Mouse (Mus musculus) CH12.LX (cell line): ENCODE data around the gene Tmem198. TPM values are rescaled to one million over a fixed set of nuclear protein-coding genes. Genes with fewer than 3 reads are reported as not detected.

Source experiments
- DNase-seq: peaks from one replicate; pipeline ENCODE4 v3.0.0-alpha.2; 2013; ENCODE audit errors: extremely low read depth
- H3K27ac ChIP-seq: 2 replicates; pipeline ENCODE4 v1.5.1; 2012; ENCODE audit warnings: low read depth, mild to moderate bottlenecking, control low read depth, moderate library complexity; ENCODE audit not compliant: insufficient read depth
- H3K27me3 ChIP-seq: replicated peaks from 2 replicates; pipeline ENCODE3; 2012; ENCODE audit warnings: inconsistent platforms
- H3K36me3 ChIP-seq, 2 experiments: replicated peaks in 1 of 2; 2 replicates each; pipeline versions ENCODE3 to v1.6.1; 2012; ENCODE audit warnings: inconsistent platforms in 1 of 2, low read length in 1 of 2, mild to moderate bottlenecking in 1 of 2, mixed read lengths in 1 of 2, moderate library complexity in 1 of 2; ENCODE audit not compliant: control insufficient read depth in 1 of 2, insufficient read depth in 1 of 2
- H3K4me1 ChIP-seq, 2 experiments: 2 replicates each; pipeline ENCODE4 v1.6.1; 2012; ENCODE audit warnings: inconsistent platforms in 1 of 2, moderate library complexity in 1 of 2; ENCODE audit not compliant: insufficient read depth in 2 of 2, control insufficient read depth in 1 of 2
- H3K4me2 ChIP-seq: 2 replicates; pipeline ENCODE4 v1.6.1; 2012; ENCODE audit warnings: low read depth, mild to moderate bottlenecking, control low read depth; ENCODE audit not compliant: poor library complexity, insufficient read depth, severe bottlenecking
- H3K4me3 ChIP-seq, 3 experiments: fragments of 150-350 bp in 1 of 3; sonication (generic) in 1 of 3; replicated peaks in 1 of 3; 2 replicates each; pipeline versions ENCODE3 to v1.5.1; 2011 to 2012; ENCODE audit warnings: low read depth in 2 of 3, low read length in 2 of 3, mild to moderate bottlenecking in 2 of 3, moderate library complexity in 2 of 3, control low read depth in 1 of 3, improper control_type of control experiment in 1 of 3, inconsistent platforms in 1 of 3, mixed read lengths in 1 of 3; ENCODE audit not compliant: poor library complexity in 1 of 3
- H3K79me2 ChIP-seq: replicated peaks from 2 replicates; pipeline ENCODE4 v1.6.1; 2012; ENCODE audit warnings: mild to moderate bottlenecking, moderate library complexity; ENCODE audit not compliant: control insufficient read depth, poor library complexity, insufficient read depth, severe bottlenecking; ENCODE audit errors: extremely low read depth
- H3K9ac ChIP-seq: 2 replicates; pipeline ENCODE4 v1.6.1; 2012; ENCODE audit warnings: low read depth, mild to moderate bottlenecking, control low read depth, moderate library complexity; ENCODE audit not compliant: insufficient read depth
- H3K9me3 ChIP-seq: replicated peaks from 2 replicates; pipeline ENCODE3; 2012; ENCODE audit warnings: low read length, inconsistent platforms, mixed read lengths
- BHLHE40 ChIP-seq: IDR thresholded peaks from 2 replicates; pipeline ENCODE4 v1.6.1; 2011; ENCODE audit warnings: mild to moderate bottlenecking, low read depth, low read length, improper control_type of control experiment
- CHD1 ChIP-seq: IDR thresholded peaks from 2 replicates; pipeline ENCODE4 v1.6.1; 2012; ENCODE audit warnings: low read depth, low read length, improper control_type of control experiment, inconsistent platforms
- CHD2 ChIP-seq: IDR thresholded peaks from 2 replicates; pipeline ENCODE4 v1.6.1; 2011; ENCODE audit warnings: low read length, improper control_type of control experiment
- ETS1 ChIP-seq: conservative IDR thresholded peaks from 2 replicates; pipeline ENCODE4 v1.6.1; 2012; ENCODE audit warnings: low read depth, mild to moderate bottlenecking, inconsistent platforms, low read length, improper control_type of control experiment, moderate library complexity
- HCFC1 ChIP-seq: IDR thresholded peaks from 2 replicates; pipeline ENCODE4 v1.6.1; 2012; ENCODE audit warnings: low read depth, mild to moderate bottlenecking, inconsistent platforms, low read length, improper control_type of control experiment
- KAT2A ChIP-seq: IDR thresholded peaks from 2 replicates; pipeline ENCODE4 v1.6.1; 2012; ENCODE audit warnings: low read length, improper control_type of control experiment, inconsistent platforms; ENCODE audit not compliant: insufficient replicate concordance
- MAFK ChIP-seq: IDR thresholded peaks from 2 replicates; pipeline ENCODE4 v1.6.1; 2011; ENCODE audit warnings: low read length, improper control_type of control experiment; ENCODE audit not compliant: insufficient replicate concordance
- MXI1 ChIP-seq: IDR thresholded peaks from 2 replicates; pipeline ENCODE4 v1.6.1; 2011; ENCODE audit warnings: mild to moderate bottlenecking, low read depth, low read length, improper control_type of control experiment
- MYC ChIP-seq: IDR thresholded peaks from 2 replicates; pipeline ENCODE4 v1.6.1; 2011; ENCODE audit warnings: low read depth, mild to moderate bottlenecking, improper control_type of control experiment, low read length
- NELFE ChIP-seq: IDR thresholded peaks from 2 replicates; pipeline ENCODE4 v1.6.1; 2011; ENCODE audit warnings: low read depth, low read length, improper control_type of control experiment
- NRF1 ChIP-seq: IDR thresholded peaks from 2 replicates; pipeline ENCODE4 v1.6.1; 2014; ENCODE audit warnings: low read depth, mild to moderate bottlenecking, inconsistent platforms, low read length, improper control_type of control experiment, moderate library complexity
- RCOR1 ChIP-seq: conservative IDR thresholded peaks from 2 replicates; pipeline ENCODE4 v1.6.1; 2012; ENCODE audit warnings: low read depth, mild to moderate bottlenecking, inconsistent platforms, low read length, improper control_type of control experiment
- SMC3 ChIP-seq: IDR thresholded peaks from 2 replicates; pipeline ENCODE4 v1.6.1; 2011; ENCODE audit warnings: low read depth, low read length, improper control_type of control experiment
- USF1 ChIP-seq: IDR thresholded peaks from 2 replicates; pipeline ENCODE4 v1.6.1; 2014; ENCODE audit warnings: low read depth, mild to moderate bottlenecking, inconsistent platforms, low read length, improper control_type of control experiment
- ZC3H11A ChIP-seq: IDR thresholded peaks from 2 replicates; pipeline ENCODE4 v1.6.1; 2012; ENCODE audit warnings: low read depth, mild to moderate bottlenecking, inconsistent platforms, low read length, improper control_type of control experiment
- ZMIZ1 ChIP-seq: IDR thresholded peaks from 2 replicates; pipeline ENCODE4 v1.6.1; 2012; ENCODE audit warnings: low read depth, mild to moderate bottlenecking, inconsistent platforms, low read length, improper control_type of control experiment
- dilution Hi-C: fragments of 300-500 bp; cut with MboI; formaldehyde crosslinking; loops from 2 replicates; pipeline ENCODE4 v1.14.3; 2020; ENCODE audit warnings: low sequenced_read_pairs; ENCODE audit not compliant: extremely low pct_unique_long_range_greater_than_20kb, extremely low pct_ligation_motif_present
- in situ Hi-C: fragments of 300-500 bp; cut with MboI; formaldehyde crosslinking; loops from 3 replicates; pipeline ENCODE4 v1.14.3; 2019; ENCODE audit warnings: low sequenced_read_pairs, low pct_ligation_motif_present, low pct_unique_long_range_greater_than_20kb, mixed read lengths
- polyA plus RNA-seq: library from polyadenylated mRNA; unstranded; fragments of >175 nt; gene quantifications from 2 replicates; pipeline ENCODE4 v1.2.1, GENCODE M21; 2012; ENCODE audit warnings: low read depth; ENCODE audit not compliant: insufficient read length
- total RNA-seq, 2 experiments: library from RNA; depleted of rRNA; stranded (reverse); fragments of 300-350 nt in 1 of 2; fragments of >200 nt in 1 of 2; gene quantifications; 2 replicates each; pipeline ENCODE4 v1.2.3; 2012 to 2014

The Tmem198 gene
- total and polyA plus RNA-seq, 3 experiments, result 0.51 to 1.1 (median 0.80) TPM

DNA sequence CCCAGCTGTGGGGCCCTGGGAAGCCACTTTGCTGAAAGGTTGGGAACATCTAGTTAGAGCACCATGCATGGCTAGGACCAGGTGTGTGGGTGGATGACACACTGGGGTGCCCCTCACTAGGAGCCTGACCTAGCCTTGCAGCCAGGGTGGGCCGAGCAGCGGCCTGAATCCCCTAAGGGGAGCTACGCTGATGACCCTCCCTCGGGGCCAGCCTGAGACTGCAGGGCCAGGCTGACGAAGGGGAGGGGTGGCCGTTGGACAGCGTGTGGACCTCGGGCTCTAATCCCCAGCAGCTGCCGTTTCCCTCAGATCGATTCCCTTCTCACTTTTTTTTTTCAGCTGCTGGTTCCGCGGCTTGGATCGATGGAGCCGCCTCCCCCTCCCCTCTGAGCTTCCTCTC lies 30.4 kb upstream of the Tmem198 start:
- Histone ChIP-seq H3K27ac (no peak overlapping the region), H3K4me1 (peaks cover 18 to 32% of the 10 kb centered on the region in 2 experiments), H3K36me3 (peaks cover 0 to 2% of the 10 kb centered on the region in 2 experiments), H3K27me3 (peaks cover 76% of the 10 kb centered on the region), H3K79me2 (no peaks in the 10 kb centered on the region), H3K4me3 (no peak overlapping the region), H3K4me2 (no peak overlapping the region), H3K9me3 (no peaks in the 10 kb centered on the region), H3K9ac (no peak overlapping the region)
- no peak for TF ChIP-seq MAFK
- no peak for TF ChIP-seq ZMIZ1
- no peak for TF ChIP-seq CHD2
- no peak for TF ChIP-seq NRF1
- TF ChIP-seq RCOR1, result no peak
- TF ChIP-seq ZC3H11A, result no peak
- TF ChIP-seq CHD1, result no peak
- no peak for TF ChIP-seq MYC
- TF ChIP-seq KAT2A, result no peak
- TF ChIP-seq ETS1, result no peak
- TF ChIP-seq SMC3, result no peak
- no peak for TF ChIP-seq NELFE
- TF ChIP-seq USF1, result no peak
- TF ChIP-seq BHLHE40, result no peak
- DNase-seq, result no peak
- in situ Hi-C loops, result no loop called here
- dilution Hi-C loops, result no loop called here

DNA sequence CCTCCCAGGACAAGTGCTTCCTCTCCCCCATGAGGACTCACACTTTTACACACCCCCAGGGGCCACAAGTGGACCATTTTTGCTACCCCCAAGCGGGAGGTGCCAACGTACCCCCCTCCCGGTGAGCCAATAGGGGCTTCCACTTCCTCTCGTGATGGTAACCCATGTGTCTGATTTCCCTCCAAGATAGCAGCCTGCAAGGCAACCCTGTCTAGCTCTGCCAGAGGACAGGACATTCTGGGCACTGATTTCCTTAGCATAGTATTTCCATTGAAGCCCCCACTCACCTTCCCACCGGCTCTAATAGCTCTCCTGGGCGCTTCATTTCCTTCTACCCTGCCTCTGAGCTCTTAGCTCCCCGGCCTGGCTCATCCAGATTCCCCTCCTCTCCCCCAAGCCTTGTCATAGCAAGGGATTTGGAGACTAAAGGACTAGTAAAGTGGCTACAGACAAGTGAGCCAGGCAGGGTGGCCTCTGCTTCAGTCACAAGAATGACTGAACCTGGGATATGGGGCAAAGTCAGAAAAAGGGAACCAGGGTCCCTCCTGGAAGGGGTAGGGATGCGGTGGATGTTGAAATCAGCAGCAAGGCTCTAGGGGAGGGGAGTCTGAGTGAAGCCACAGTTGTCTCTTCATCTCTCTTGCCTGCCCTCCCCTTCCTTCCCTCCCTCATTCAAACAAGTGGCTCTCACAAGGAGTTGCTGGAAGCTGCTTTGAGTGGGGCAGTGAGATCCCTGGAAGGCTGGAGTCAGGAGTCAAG lies 29.8 kb upstream of the Tmem198 start:
- Histone ChIP-seq H3K79me2 (no peaks in the 10 kb centered on the region), H3K4me2 (no peak overlapping the region), H3K9ac (no peak overlapping the region), H3K4me3 (no peak overlapping the region), H3K27ac (no peak overlapping the region), H3K27me3 (peaks cover 81% of the 10 kb centered on the region), H3K4me1 (peaks cover 18 to 32% of the 10 kb centered on the region in 2 experiments), H3K9me3 (no peaks in the 10 kb centered on the region), H3K36me3 (no peaks in the 10 kb centered on the region)
- in situ Hi-C loops, result loop anchor here (25.0 kb wide), 1 partner anchor 512 kb away; the partner anchor contains the start of gene Cfap65
- DNase-seq, result no peak
- TF ChIP-seq ZMIZ1 (no peak), CHD1 (no peak), MXI1 (no peak), HCFC1 (no peak)
- dilution Hi-C loops, result no loop called here
